Mouse (Mus musculus): ENCODE results near the gene Ttl.
A peak's percentile ranks its signal among the peaks of the same experiment; 100 is the strongest.

Ttl gene

DNA sequence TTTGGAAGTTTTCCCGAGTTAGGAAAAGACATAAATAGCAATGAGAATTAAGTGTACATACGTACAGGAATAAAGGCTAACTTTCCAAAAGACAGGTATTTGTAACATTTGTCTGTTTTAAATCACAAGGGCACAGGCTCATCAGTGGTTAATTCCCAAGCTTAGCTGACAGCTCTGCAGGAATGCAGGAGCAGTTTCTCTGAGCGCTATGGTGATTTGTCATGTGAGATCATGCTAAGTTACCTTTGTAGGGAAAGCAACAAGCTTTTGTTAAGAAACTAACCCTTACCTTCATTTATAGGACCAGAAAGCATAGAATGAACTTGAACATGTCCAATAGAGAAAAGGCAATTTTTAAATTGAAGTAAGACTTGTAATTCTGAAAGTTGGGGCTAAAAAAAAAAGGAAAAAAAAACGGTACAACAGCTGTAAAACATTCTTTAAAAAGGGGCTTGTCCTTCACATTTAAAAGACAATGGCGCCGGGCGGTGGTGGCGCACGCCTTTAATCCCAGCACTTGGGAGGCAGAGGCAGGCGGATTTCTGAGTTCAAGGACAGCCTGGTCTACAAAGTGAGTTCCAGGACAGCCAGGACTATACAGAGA lies 4.2 kb upstream of the Ttl start:
- no peak for TF ChIP-seq GATA4 (IDR thresholded peaks at IDR 0.05; ENCODE audit: insufficient replicate concordance, low read length)

DNA sequence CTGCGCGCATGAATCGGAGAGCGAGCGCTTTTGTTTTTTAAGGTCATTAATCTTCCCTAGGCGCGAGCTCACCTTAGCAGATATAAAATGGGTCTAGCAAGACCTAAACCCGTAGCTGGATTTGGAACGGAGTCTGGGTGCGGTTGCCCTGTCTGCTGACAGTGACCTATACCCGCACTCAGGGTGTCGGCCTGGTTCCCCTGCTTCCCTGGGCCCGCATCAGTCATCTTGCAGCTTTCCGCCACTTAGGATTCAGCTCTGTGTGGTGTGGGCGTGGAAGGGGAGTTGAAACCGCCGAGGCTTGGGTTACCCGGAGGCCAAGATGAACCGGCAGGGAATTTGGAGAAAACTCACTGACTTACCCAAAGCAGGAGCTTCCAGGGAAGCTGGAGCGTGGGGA lies 584 bp downstream of the Ttl start:
- TF ChIP-seq GATA4 (IDR thresholded peaks at IDR 0.05; ENCODE audit: insufficient replicate concordance, low read length), result no peak

DNA sequence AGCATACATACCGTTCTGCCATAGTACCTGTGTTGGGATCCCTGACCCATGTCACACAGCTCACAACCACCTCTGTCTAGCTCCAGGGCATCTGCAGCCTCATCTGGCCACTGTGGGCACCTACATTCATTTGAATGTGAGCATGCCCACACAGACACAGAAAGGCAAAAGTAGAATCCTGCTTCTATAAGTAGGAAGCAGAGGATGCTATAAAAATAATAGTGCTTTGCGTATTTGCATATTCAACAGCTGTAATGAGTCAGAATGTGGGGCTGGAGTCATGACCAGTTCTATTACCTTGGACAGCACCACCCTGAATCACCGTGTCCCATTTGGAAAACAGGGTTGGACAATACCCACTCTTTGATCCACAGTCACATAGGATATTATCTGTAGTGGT lies 4.6 kb downstream of the Ttl start:
- no peak for TF ChIP-seq GATA4 (IDR thresholded peaks at IDR 0.05; ENCODE audit: insufficient replicate concordance, low read length)

DNA sequence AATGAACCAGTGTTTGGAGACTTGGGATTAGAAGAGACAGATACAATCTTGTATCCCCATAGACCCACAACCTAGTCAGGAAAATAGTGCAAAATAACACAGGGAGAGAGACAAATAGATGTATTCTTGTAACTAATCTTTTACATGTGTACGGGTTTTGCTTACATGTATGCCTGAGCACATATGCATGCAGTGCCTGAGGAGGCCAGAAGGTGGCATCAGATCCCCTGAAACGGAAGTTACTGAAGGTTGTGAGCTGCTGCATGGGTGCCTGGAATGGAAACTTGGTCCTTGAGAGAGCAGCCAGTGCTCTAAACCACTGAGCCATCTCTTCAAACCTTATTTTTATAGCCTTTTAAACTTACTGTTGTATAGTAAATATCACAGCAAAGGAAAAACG lies 12.6 kb downstream of the Ttl start:
- no peak for TF ChIP-seq GATA4 (IDR thresholded peaks at IDR 0.05; ENCODE audit: insufficient replicate concordance, low read length)

DNA sequence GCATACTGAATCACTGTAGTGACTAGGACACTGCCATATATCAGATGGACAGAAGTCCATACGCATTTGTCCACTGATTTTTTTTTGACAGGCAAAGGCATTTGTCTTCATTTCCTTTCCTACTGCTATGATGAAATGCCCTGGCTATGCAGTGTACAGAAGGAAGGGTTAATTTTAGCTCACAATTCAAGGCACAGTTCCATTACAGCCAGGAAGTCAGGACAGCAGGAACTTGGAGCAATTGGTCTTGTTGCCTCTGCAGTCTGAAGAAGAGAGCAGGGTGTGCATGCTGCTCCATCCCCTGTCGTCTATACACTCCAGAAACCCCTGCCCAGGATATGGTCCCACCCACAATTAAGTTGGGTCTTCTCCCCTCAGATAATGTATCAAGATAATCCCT lies 13.5 kb downstream of the Ttl start:
- no peak for TF ChIP-seq GATA4 (IDR thresholded peaks at IDR 0.05; ENCODE audit: insufficient replicate concordance, low read length)

DNA sequence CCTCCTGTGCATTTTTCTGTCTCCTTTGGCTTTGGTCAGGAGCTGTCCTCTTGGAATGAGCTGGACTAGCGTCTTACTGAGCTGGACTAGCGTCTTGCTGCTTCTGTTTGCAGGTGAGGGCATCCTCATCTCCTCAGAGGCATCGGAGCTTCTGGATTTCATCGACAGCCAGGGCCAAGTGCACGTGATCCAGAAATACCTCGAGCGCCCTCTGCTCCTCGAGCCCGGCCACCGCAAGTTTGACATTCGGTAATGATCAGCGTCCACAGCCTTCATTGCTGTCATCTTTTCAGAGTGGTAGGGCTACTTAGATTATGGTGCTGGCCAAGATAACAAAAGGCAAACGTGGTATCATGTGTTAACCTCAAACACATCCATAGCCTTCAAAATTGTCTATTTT lies 15.4 kb downstream of the Ttl start:
- no peak for TF ChIP-seq GATA4 (IDR thresholded peaks at IDR 0.05; ENCODE audit: insufficient replicate concordance, low read length)

DNA sequence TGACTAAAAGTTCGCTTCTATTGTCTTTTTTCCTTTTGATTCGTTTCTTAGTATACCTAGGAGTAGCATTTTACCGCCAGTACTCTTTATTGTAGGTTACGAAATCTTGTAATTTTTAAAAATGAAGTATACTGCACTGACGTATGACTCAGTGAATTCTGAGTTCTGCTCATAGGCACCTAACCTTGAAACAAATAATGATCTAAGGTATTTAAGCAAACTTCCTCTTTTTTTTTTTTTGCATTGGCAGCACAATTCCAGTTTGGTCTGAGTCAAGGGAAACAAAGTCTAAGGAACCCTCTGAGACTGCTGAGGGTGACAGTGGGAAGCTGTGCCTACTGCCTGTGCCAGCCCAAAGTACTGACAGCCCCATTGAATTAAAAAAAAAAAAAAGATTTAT lies 17.8 kb downstream of the Ttl start:
- no peak for TF ChIP-seq GATA4 (IDR thresholded peaks at IDR 0.05; ENCODE audit: insufficient replicate concordance, low read length)

DNA sequence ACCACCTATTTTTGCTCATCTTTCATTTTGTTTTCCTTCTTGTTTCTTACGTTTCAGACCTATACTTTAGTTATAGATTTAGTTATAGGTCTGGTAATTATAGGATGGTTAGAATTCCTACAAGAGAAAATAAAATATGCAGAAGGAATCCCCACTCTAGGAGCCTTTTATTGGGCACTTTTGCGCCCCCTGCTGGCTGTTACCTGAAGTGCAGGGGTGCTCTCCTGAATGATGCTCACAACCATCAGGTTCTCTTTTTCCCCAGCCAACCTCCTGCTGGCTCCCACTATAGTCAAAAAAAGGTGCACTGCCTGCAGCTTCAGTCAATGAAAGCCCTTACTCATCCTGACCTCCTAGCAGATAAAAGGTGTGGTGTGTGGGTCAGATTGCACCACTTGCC lies 19.2 kb downstream of the Ttl start:
- TF ChIP-seq GATA4 (IDR thresholded peaks at IDR 0.05; ENCODE audit: insufficient replicate concordance, low read length), result no peak

DNA sequence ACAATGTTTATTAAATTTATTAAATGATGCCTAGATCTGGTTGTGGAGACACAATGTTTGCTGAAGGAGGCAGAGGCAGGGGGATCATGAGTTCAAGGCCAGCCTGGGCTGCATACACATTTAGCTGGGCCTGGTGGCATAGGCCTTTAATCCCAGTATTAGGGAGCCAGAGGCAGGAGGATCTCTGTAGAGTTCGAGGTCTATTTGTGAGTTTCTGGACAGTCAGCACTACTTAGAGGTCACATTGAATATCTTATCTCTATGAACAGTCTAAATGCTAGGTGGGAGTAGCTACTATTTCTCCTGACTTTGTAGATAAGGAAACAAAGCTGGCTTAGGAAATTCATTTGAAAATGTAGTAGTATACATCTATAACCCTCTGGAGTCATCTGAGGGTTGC lies 21.8 kb downstream of the Ttl start:
- no peak for TF ChIP-seq GATA4 (IDR thresholded peaks at IDR 0.05; ENCODE audit: insufficient replicate concordance, low read length)

DNA sequence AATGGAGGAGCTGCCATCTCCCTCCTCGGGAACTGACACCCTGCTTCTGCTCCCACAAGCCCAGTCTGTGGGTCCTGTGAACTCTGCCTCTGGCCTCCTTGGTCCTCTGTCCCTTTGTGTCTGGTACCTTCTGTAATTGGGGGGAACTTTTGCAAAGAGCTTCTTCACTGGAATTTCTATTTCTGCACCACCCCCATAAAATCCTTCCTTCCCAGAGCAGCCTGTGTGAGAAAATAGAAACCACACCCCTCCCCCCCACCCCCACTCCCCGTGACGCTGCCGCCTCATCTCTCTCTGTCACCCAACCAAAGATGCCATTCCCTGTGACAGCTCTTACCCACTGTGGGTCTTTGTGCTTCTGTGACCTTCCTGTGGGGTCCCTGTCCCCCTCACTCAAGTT lies 24.6 kb downstream of the Ttl start:
- no peak for TF ChIP-seq GATA4 (IDR thresholded peaks at IDR 0.05; ENCODE audit: insufficient replicate concordance, low read length)

DNA sequence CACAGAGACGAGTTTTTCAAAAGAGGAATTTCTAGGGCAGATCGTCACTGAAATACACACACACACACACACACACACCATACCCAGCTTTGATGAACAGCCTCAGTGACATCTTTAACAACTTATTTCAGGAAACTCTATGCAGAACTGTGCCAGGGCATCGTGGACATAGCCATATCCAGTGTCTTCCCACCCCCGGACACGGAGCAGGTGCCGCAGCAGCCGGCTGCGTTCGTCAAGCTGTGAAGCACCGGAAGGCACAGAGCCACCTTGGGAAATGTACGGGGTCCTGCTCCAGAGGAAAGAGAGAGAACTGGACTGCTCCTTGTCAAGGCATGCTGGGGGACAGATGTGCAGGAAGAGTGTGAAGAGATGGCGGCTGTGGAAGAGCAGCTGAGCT lies 27.1 kb downstream of the Ttl start:
- no peak for TF ChIP-seq GATA4 (IDR thresholded peaks at IDR 0.05; ENCODE audit: insufficient replicate concordance, low read length)

DNA sequence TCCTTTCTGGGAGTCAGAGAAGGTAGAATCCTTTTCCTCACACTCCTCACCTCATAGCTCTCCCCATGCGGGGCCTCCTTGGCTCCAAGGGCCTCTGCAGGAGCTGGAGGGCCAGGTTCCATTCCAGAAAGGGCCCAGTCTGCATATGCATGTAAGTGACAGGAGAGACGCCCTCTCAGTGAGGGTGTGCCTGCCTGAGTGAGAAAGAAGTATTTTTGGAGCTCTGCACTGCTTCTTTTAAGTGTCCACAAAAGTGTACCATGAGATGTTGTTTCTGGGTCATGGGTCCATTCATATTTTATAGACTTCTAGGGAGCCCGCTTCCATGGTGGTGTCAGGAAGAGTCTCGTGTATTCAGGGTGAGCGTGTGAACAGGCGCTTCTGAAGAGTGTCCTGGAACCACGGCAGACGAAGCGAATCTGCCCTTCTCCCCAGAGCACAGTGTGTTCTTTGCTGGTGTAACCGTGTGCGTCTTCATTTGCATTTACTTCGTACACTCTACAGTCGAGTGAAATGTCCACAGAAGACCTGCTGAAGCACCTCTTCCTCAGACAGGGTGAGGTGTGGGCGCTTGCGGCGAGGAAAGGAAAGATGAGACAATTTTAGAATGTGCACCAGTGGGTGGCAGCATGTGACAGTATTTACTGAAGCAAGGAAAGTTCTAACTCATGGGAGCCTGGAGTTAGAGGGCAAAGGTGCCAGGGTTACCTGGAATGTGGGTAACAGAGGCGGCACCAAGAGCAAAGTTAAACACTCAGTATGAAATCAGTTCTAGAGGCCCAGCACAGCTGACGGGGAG lies 28.4 kb downstream of the Ttl start:
- no peak for TF ChIP-seq GATA4 (IDR thresholded peaks at IDR 0.05; ENCODE audit: insufficient replicate concordance, low read length)

DNA sequence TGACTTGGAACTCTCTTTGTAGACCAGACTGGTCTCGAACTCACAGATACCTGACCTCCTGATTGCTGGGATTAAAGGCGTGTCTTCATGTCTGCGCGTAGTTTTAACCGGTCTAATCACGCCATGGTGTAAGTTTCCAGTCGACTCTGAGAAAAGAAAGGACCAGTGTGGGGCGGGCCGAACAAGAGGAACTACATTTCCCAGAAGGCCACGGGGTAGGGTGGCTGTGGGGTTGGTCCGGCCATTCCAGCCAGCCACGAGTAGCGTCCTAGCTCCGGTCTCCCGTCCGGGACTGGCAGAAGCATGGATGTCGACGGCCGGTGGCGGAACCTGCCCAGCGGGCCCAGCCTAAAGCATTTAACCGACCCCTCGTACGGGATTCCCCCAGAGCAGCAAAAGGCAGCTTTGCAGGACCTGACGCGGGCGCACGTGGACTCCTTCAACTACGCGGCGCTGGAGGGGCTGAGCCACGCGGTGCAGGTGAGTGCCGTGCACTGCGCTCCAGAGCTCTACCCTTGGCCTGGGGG lies 35.1 kb downstream of the Ttl start, which contains the start of gene Polr1b:
Polr1b (plus strand) TSS at position 212 of the 527 bp plus-strand sequence.
- TF ChIP-seq GATA4 (IDR thresholded peaks at IDR 0.05; ENCODE audit: insufficient replicate concordance, low read length), result peak; percentile 47; the same call in 1 of the 2 replicates

DNA sequence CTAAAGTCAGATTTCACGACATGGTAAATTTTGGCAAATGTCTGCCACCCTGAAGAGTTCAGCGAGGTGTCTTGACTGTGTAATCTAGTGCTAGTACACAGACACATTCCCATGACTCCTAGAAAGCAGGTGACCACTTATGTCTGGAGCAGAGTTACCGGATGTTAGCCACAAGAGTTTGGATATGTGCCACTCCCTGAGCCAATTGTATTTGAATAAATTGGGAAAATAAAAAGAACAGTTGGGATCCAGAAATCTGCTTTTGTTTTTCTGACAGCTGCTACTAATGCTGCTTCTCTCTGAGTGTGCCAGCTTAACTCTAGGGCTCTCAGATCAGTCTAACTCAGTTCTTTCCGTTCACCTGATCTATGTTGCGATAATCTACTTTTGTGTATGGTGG lies 47.2 kb downstream of the Ttl start:
- no peak for TF ChIP-seq GATA4 (IDR thresholded peaks at IDR 0.05; ENCODE audit: insufficient replicate concordance, low read length)

DNA sequence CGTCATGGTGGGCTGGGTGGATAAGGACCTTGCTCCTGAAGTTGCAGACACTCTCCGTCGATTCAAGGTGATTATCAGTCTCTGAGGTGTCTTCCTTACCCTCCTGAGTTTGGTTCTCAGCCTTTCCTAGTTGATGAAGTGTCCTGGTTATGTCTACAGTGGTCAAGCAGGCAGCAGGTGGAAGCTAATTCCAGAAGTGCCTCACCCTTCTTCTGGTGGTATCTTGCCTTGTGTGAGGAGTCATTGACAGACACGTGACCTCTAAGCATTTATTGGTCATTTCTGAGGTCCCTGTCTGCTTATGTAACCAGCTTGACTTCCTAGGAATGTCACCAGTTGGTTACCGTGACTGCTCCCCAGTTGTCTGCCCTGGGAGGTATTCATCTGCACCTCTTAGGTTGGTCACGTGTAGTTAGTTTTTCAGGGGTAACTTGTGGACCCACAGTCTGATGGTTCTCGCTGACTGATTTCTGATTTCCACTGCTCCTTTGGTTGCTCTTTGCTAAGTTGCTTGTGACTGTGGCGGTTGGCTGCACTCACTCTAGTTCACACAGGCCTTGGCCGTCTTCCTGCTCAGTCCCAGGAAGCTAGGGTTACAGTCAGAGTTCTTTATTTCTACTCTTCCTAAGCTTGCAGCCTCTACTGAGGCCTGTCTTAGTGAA lies 50.1 kb downstream of the Ttl start:
- TF ChIP-seq GATA4 (IDR thresholded peaks at IDR 0.05; ENCODE audit: insufficient replicate concordance, low read length), result no peak

DNA sequence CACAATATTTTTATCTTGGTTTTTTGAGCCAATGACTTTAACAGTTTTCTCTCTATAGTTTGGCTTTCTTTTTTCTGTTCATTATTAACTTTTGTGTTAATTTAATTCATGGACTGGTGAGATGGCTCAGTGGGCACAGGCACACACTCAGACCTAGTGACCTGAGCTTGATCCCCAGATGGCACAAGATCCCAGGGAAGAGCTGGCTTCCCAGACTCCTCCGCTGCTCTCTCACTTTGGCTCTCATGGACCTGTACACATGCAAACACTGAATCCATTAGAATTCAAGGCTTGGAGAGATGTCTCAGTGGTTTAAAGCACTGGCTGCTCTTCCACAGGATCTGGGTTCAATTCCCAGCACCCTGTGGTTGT lies 50.6 kb downstream of the Ttl start:
- no peak for TF ChIP-seq GATA4 (IDR thresholded peaks at IDR 0.05; ENCODE audit: insufficient replicate concordance, low read length)
